ENCODE assay signal across 30 mouse cellular contexts in the genomic region with DNA sequence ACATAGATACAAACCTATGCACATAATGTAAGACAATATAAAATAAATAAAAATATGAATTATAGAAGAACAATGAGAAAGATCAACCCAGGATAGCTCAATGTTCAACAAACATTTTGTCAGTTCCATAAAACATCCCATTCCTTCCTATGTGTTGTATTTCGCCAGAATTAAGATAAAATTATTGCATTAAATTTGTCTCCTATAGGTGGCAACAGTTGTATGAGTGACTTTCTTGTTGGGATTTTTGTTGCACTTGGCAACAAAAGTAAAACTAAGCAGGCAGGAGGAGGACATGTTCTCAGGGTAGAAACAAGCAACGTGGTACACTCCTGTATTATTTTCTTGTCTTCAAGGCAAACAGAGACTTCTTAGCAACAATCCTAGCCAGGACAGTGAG. TPM values are rescaled to one million over a fixed set of nuclear protein-coding genes. Genes with fewer than 3 reads are reported as not detected.
DNase-seq lines count a peak whose midpoint lies in the region; ATAC-seq and TF ChIP-seq lines count a peak whose summit lies in the region.
"Had no signal": no experiment of that assay in that cellular context is flagged by ENCODE, and none has a peak within 500 bp of the region (broad histone marks: within the 10 kb centered on the region; RNA-seq: fewer than 3 reads in every experiment).

No protein-coding gene starts in this region.

- H3K4me1 ChIP-seq in forebrain, embryonic 14.5 days (ENCODE audit: control insufficient read depth, insufficient read depth, low read length) = no peaks in the 10 kb centered on the region
- no peaks in the 10 kb centered on the region for H3K4me1 ChIP-seq in forebrain, embryonic 16.5 days (replicated peaks; ENCODE audit: control insufficient read depth, insufficient read depth, low read length)
- no peaks in the 10 kb centered on the region for H3K4me1 ChIP-seq in intestine, postnatal 0 days (replicated peaks; ENCODE audit: control insufficient read depth, insufficient read depth, low read length)
- no peaks in the 10 kb centered on the region for H3K4me1 ChIP-seq in intestine, embryonic 15.5 days (replicated peaks)
- H3K4me1 ChIP-seq in lung, postnatal 0 days (ENCODE audit: insufficient read depth, low read depth, low read length) = no peaks in the 10 kb centered on the region
- H3K4me1 ChIP-seq: embryonic facial prominence, embryonic 10.5 days; embryonic facial prominence, embryonic 15.5 days; forebrain, embryonic 12.5 days; heart, embryonic 13.5 days; hindbrain, embryonic 10.5 days; kidney, embryonic 15.5 days; limb, embryonic 12.5 days; liver, embryonic 15.5 days had no signal

- peak; percentile 51 for TF ChIP-seq CTCF in intestine, postnatal 0 days (IDR thresholded peaks at IDR 0.05; ENCODE audit: low read depth)
- 0 out of 2 replicates have a peak, but pooled peaks have one; percentile 16 for TF ChIP-seq CTCF in lung, postnatal 0 days (IDR thresholded peaks at IDR 0.05)

- H3K4me2 ChIP-seq in forebrain, embryonic 14.5 days (ENCODE audit: low read length) = no peak overlapping the region
- no peak overlapping the region for H3K4me2 ChIP-seq in forebrain, embryonic 16.5 days (ENCODE audit: low read length)
- no peak overlapping the region for H3K4me2 ChIP-seq in intestine, postnatal 0 days (replicated peaks; ENCODE audit: low read depth)
- no peak overlapping the region for H3K4me2 ChIP-seq in intestine, embryonic 15.5 days (replicated peaks)
- H3K4me2 ChIP-seq in lung, postnatal 0 days (replicated peaks; ENCODE audit: low read depth, low read length) = no peak overlapping the region
- H3K4me2 ChIP-seq: embryonic facial prominence, embryonic 15.5 days; forebrain, embryonic 12.5 days; heart, embryonic 13.5 days; kidney, embryonic 15.5 days; limb, embryonic 12.5 days; liver, embryonic 15.5 days had no signal

- no peak for ATAC-seq in forebrain, embryonic 14.5 days
- ATAC-seq in forebrain, embryonic 16.5 days = no peak
- ATAC-seq in intestine, postnatal 0 days = no peak
- no peak for ATAC-seq in intestine, embryonic 15.5 days
- no peak for ATAC-seq in lung, postnatal 0 days

- no peaks in the 10 kb centered on the region for H3K36me3 ChIP-seq in forebrain, embryonic 14.5 days (ENCODE audit: control insufficient read depth, insufficient read depth, low read length)
- H3K36me3 ChIP-seq in forebrain, embryonic 16.5 days (ENCODE audit: control insufficient read depth, insufficient read depth) = no peaks in the 10 kb centered on the region
- H3K36me3 ChIP-seq in intestine, postnatal 0 days (ENCODE audit: control insufficient read depth, insufficient read depth) = no peaks in the 10 kb centered on the region
- no peaks in the 10 kb centered on the region for H3K36me3 ChIP-seq in intestine, embryonic 15.5 days
- H3K36me3 ChIP-seq in lung, postnatal 0 days (ENCODE audit: insufficient read depth, low read length) = 0 out of 2 replicates have a peak, but pooled peaks cover 7% of the 10 kb centered on the region
- H3K36me3 ChIP-seq: embryonic facial prominence, embryonic 10.5 days; embryonic facial prominence, embryonic 15.5 days; forebrain, embryonic 12.5 days; G1E; heart, embryonic 13.5 days; kidney, embryonic 15.5 days; limb, embryonic 12.5 days; liver, embryonic 15.5 days had no signal

- no peak overlapping the region for H3K9ac ChIP-seq in forebrain, embryonic 14.5 days (ENCODE audit: low read length)
- no peak overlapping the region for H3K9ac ChIP-seq in forebrain, embryonic 16.5 days (replicated peaks; ENCODE audit: low read depth, low read length)
- H3K9ac ChIP-seq in intestine, postnatal 0 days (ENCODE audit: low read depth, low read length) = no peak overlapping the region
- no peak overlapping the region for H3K9ac ChIP-seq in intestine, embryonic 15.5 days
- H3K9ac ChIP-seq in lung, postnatal 0 days (replicated peaks; ENCODE audit: low read depth) = no peak overlapping the region
- H3K9ac ChIP-seq: embryonic facial prominence, embryonic 15.5 days; forebrain, embryonic 12.5 days; heart, embryonic 13.5 days; kidney, embryonic 15.5 days; limb, embryonic 12.5 days; liver, embryonic 15.5 days had no signal

- TF ChIP-seq EP300 in lung, postnatal 0 days (IDR thresholded peaks at IDR 0.05) = no peak

- H3K9me3 ChIP-seq in forebrain, embryonic 14.5 days (replicated peaks; ENCODE audit: control insufficient read depth, low read length) = 0 out of 2 replicates have a peak, but pooled peaks cover 5% of the 10 kb centered on the region
- no peaks in the 10 kb centered on the region for H3K9me3 ChIP-seq in forebrain, embryonic 16.5 days (ENCODE audit: control insufficient read depth, low read length)
- no peaks in the 10 kb centered on the region for H3K9me3 ChIP-seq in intestine, postnatal 0 days (ENCODE audit: control insufficient read depth)
- H3K9me3 ChIP-seq in intestine, embryonic 15.5 days = no peaks in the 10 kb centered on the region
- peaks cover 2% of the 10 kb centered on the region; the same call in 1 of the 2 replicates for H3K9me3 ChIP-seq in lung, postnatal 0 days (ENCODE audit: low read length)
- H3K9me3 ChIP-seq: embryonic facial prominence, embryonic 10.5 days; embryonic facial prominence, embryonic 15.5 days; forebrain, embryonic 12.5 days; heart, embryonic 13.5 days; liver, embryonic 15.5 days had no signal

- no peak overlapping the region for H3K27ac ChIP-seq in forebrain, embryonic 14.5 days (ENCODE audit: low read depth, low read length)
- no peak overlapping the region for H3K27ac ChIP-seq in forebrain, embryonic 16.5 days (ENCODE audit: low read length)
- H3K27ac ChIP-seq in intestine, postnatal 0 days (ENCODE audit: low read depth, low read length) = no peak overlapping the region
- no peak overlapping the region for H3K27ac ChIP-seq in intestine, embryonic 15.5 days
- H3K27ac ChIP-seq in lung, postnatal 0 days (ENCODE audit: low read length) = no peak overlapping the region
- H3K27ac ChIP-seq: embryonic facial prominence, embryonic 10.5 days; embryonic facial prominence, embryonic 15.5 days; forebrain, embryonic 12.5 days; gastrocnemius, adult 2 months; heart, embryonic 13.5 days; hindbrain, embryonic 10.5 days; kidney, embryonic 15.5 days; limb, embryonic 12.5 days; liver, embryonic 15.5 days; macrophage had no signal

- DNase-seq in forebrain, embryonic 14.5 days (ENCODE audit: low spot score) = peak; percentile 31
- no peak for DNase-seq in lung, postnatal 0 days (ENCODE audit: low spot score)
- DNase-seq in lung, adult 18-20 months = no peak
- DNase-seq in adipocyte (ENCODE audit: low spot score) = peak; percentile 14
- DNase-seq in gastrocnemius, postnatal 4 days (ENCODE audit: low spot score in 2 of 2) = no peak
- DNase-seq: adrenal gland, postnatal 25 days; cerebellum, adult 2 months; cerebellum, postnatal 14 days; gastrocnemius, adult 2 months; gastrocnemius, postnatal 36 days; heart, postnatal 10 days; kidney, adult 18-20 months; kidney, postnatal 4 days; lung, postnatal 10 days had no signal

- 77% methylated on average over 2 of the region's 2 CpGs for WGBS in forebrain, embryonic 14.5 days
- 59% methylated on average over 2 of the region's 2 CpGs for WGBS in forebrain, embryonic 16.5 days
- WGBS in intestine, postnatal 0 days = 60% methylated on average over 2 of the region's 2 CpGs
- WGBS in intestine, embryonic 15.5 days = 70% methylated on average over 2 of the region's 2 CpGs
- WGBS in lung, postnatal 0 days = 75% methylated on average over 2 of the region's 2 CpGs

- H3K4me3 ChIP-seq in forebrain, embryonic 14.5 days (ENCODE audit: low read depth, low read length) = no peak overlapping the region
- no peak overlapping the region for H3K4me3 ChIP-seq in forebrain, embryonic 16.5 days (replicated peaks; ENCODE audit: low read length)
- H3K4me3 ChIP-seq in intestine, postnatal 0 days (ENCODE audit: low read depth, low read length) = no peak overlapping the region
- H3K4me3 ChIP-seq in intestine, embryonic 15.5 days (replicated peaks) = no peak overlapping the region
- no peak overlapping the region for H3K4me3 ChIP-seq in lung, postnatal 0 days (ENCODE audit: low read depth, low read length)
- H3K4me3 ChIP-seq: embryonic facial prominence, embryonic 10.5 days; embryonic facial prominence, embryonic 15.5 days; forebrain, embryonic 12.5 days; gastrocnemius, adult 2 months; heart, embryonic 13.5 days; hindbrain, embryonic 10.5 days; kidney, embryonic 15.5 days; limb, embryonic 12.5 days; liver, embryonic 15.5 days had no signal

- H3K27me3 ChIP-seq in forebrain, embryonic 14.5 days (replicated peaks; ENCODE audit: control insufficient read depth, insufficient read depth, low read length) = no peaks in the 10 kb centered on the region
- no peaks in the 10 kb centered on the region for H3K27me3 ChIP-seq in forebrain, embryonic 16.5 days (replicated peaks; ENCODE audit: control insufficient read depth, insufficient read depth, low read length)
- no peaks in the 10 kb centered on the region for H3K27me3 ChIP-seq in intestine, postnatal 0 days (replicated peaks; ENCODE audit: control insufficient read depth, insufficient read depth, low read length)
- no peaks in the 10 kb centered on the region for H3K27me3 ChIP-seq in intestine, embryonic 15.5 days (replicated peaks)
- no peaks in the 10 kb centered on the region for H3K27me3 ChIP-seq in lung, postnatal 0 days (replicated peaks; ENCODE audit: insufficient read depth, low read length)
- H3K27me3 ChIP-seq: embryonic facial prominence, embryonic 15.5 days; forebrain, embryonic 12.5 days; heart, embryonic 13.5 days; kidney, embryonic 15.5 days; limb, embryonic 12.5 days; liver, embryonic 15.5 days had no signal

RNA-seq across cellular contexts. Expression of a gene that starts 10.2 kb away (rescaled TPM):
- 21.9 and 27.8 TPM in 2 replicates for polyA plus RNA-seq in forebrain, embryonic 14.5 days (2014; fragmentation: Nextera tagmentation; extraction: Ambion mirVana)
- 31.4 and 39.4 TPM in 2 replicates for polyA plus RNA-seq in forebrain, embryonic 16.5 days (2015; fragmentation: Nextera tagmentation; extraction: Ambion mirVana)
- 4.4 and 5.8 TPM in 2 replicates for polyA plus RNA-seq in intestine, postnatal 0 days (2015; fragmentation: Nextera tagmentation; extraction: Ambion mirVana)
- polyA plus RNA-seq in intestine, embryonic 15.5 days (2015; fragmentation: Nextera tagmentation; extraction: Ambion mirVana) = 2.2 and 2.6 TPM in 2 replicates
- 0.20 and 0.51 TPM in 2 replicates for polyA plus RNA-seq in lung, postnatal 0 days (2015; fragmentation: Nextera tagmentation; extraction: Ambion mirVana)
- under 1 TPM; 0.39 to 0.61 TPM for total RNA-seq in gastrocnemius, postnatal 4 days (2021)
- total RNA-seq: gastrocnemius, adult 2 months; gastrocnemius, postnatal 36 days; liver, adult 2 months; megakaryocyte-erythroid progenitor cell, adult 5-6 weeks; monocyte, adult 5-6 weeks had no signal
- polyA plus RNA-seq: liver, adult 2 months; macrophage had no signal

Comparison
In these comparisons a context has a peak if more than half of its experiments do, and no peak if none do; other contexts are left out.
1. DNase-seq: peak in forebrain, embryonic 14.5 days (single experiment) and adipocyte (single experiment); none in lung, postnatal 0 days (single experiment), lung, adult 18-20 months (0 of 2) and gastrocnemius, postnatal 4 days (0 of 2).